8 mouse cellular contexts compared by ENCODE assay signal in the genomic region with DNA sequence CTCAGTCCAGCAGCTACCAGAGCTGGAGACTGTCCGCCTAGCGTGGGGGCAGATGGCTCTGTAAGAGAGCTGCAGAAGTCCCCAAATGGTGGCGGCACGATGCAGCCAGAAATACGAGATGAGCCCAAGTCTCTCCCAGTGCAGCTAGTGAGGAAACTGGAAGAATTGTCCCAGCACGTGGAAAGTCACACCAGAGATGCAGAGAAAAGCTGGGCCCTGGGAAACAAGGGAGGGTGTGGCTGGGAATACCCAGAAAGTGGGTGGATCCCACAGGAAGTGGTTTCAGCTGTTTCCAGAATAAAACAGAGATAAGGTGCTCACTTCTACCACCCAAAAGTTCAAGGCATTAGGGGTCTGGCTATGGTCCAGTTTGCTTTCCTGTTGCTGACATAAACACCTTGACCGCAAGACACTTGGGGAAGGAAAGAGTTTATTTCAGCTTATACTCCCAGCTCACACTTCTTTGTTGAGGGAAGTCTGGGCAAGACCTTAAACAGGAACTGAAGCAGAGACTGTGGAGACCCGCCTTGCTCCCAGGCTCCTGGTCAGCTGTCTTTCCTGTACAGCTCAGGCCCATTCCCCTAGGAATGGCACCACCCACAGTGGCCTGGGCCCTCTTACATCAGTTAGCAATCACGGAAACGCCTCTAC.
A peak's percentile ranks its signal among the peaks of the same experiment; 100 is the strongest.
DNase-seq lines count a peak whose midpoint lies in the region; ATAC-seq and TF ChIP-seq lines count a peak whose summit lies in the region.

No protein-coding gene starts in this region.

- H3K9me3 ChIP-seq in neural tube, embryonic 13.5 days, result no peaks in the 10 kb centered on the region
- no peaks in the 10 kb centered on the region for H3K9me3 ChIP-seq in limb, embryonic 11.5 days (ENCODE audit: control insufficient read depth, low read length)

- peaks cover 45% of the 10 kb centered on the region for H3K4me1 ChIP-seq in neural tube, embryonic 13.5 days (replicated peaks)
- peaks cover 3% of the 10 kb centered on the region; the same call in 1 of the 2 replicates for H3K4me1 ChIP-seq in brown adipose tissue, adult 24 weeks (ENCODE audit: control insufficient read depth, insufficient read depth, insufficient read length, low read length)
- peaks cover 13% of the 10 kb centered on the region for H3K4me1 ChIP-seq in limb, embryonic 11.5 days (ENCODE audit: control insufficient read depth, insufficient read depth, low read length)

- no peak overlapping the region for H3K9ac ChIP-seq in neural tube, embryonic 13.5 days
- 0 out of 2 replicates have a peak overlapping the region, but pooled peaks have one; percentile 17 for H3K9ac ChIP-seq in limb, embryonic 11.5 days (ENCODE audit: low read length)

- H3K36me3 ChIP-seq in neural tube, embryonic 13.5 days, result no peaks in the 10 kb centered on the region
- no peaks in the 10 kb centered on the region for H3K36me3 ChIP-seq in limb, embryonic 11.5 days (ENCODE audit: control insufficient read depth, insufficient read depth, low read length)
- H3K36me3 ChIP-seq in myocyte (ENCODE audit: control insufficient read depth, insufficient read depth), result no peaks in the 10 kb centered on the region

- H3K79me2 ChIP-seq in myocyte (ENCODE audit: control insufficient read depth, insufficient read depth), result no peaks in the 10 kb centered on the region

- no peak for DNase-seq in neural tube, embryonic 10.5 days (ENCODE audit: extremely low spot score, low spot score)
- peak; percentile 67 for DNase-seq in heart, postnatal 25 days (ENCODE audit: low spot score)
- DNase-seq in limb, embryonic 11.5 days (ENCODE audit: low spot score), result no peak
- DNase-seq in thymus, postnatal 25 days, result no peak
- DNase-seq in spleen, postnatal 4 days (ENCODE audit: low spot score in 2 of 2), result no peak

- 58% methylated on average over 10 of the region's 10 CpGs for WGBS in neural tube, embryonic 13.5 days
- 65% methylated on average over 10 of the region's 10 CpGs for WGBS in limb, embryonic 11.5 days

- 0 out of 2 replicates have a peak overlapping the region, but pooled peaks have one; percentile 9 for H3K4me2 ChIP-seq in neural tube, embryonic 13.5 days
- no peak overlapping the region for H3K4me2 ChIP-seq in limb, embryonic 11.5 days (ENCODE audit: low read depth, severe bottlenecking)
- peak overlapping the region; percentile 51 for H3K4me2 ChIP-seq in myocyte (ENCODE audit: low read depth)

- H3K27me3 ChIP-seq in neural tube, embryonic 13.5 days, result no peaks in the 10 kb centered on the region
- no peaks in the 10 kb centered on the region for H3K27me3 ChIP-seq in limb, embryonic 11.5 days (ENCODE audit: control insufficient read depth, insufficient read depth, low read length)
- no peaks in the 10 kb centered on the region for H3K27me3 ChIP-seq in myocyte (ENCODE audit: control insufficient read depth, insufficient read depth, insufficient read length)

- no peak for ATAC-seq in neural tube, embryonic 13.5 days (ENCODE audit: low read depth)
- ATAC-seq in limb, embryonic 11.5 days (ENCODE audit: insufficient number of reproducible peaks, low FRiP score, low TSS enrichment, low read depth), result no peak

- intact Hi-C loops in heart, postnatal 25 days (cut with DNase I), result loop anchor here (5.0 kb wide), 4 partner anchors 146 to 296 kb away; no protein-coding TSS in a partner anchor

- H3K4me3 ChIP-seq in neural tube, embryonic 13.5 days, result no peak overlapping the region
- H3K4me3 ChIP-seq in brown adipose tissue, adult 24 weeks (ENCODE audit: insufficient read depth, low read depth, low read length), result no peak overlapping the region
- H3K4me3 ChIP-seq in limb, embryonic 11.5 days (ENCODE audit: low read depth, low read length), result no peak overlapping the region
- no peak overlapping the region for H3K4me3 ChIP-seq in myocyte

- H3K27ac ChIP-seq in neural tube, embryonic 13.5 days (replicated peaks), result peak overlapping the region; percentile 42
- peak overlapping the region; percentile 39 for H3K27ac ChIP-seq in brown adipose tissue, adult 24 weeks (replicated peaks; ENCODE audit: low read depth, low read length)
- no peak overlapping the region for H3K27ac ChIP-seq in limb, embryonic 11.5 days (replicated peaks; ENCODE audit: low read depth, low read length)

- no peak overlapping the region for H3ac ChIP-seq in myocyte (ENCODE audit: control insufficient read depth, insufficient read length)

- no peak for TF ChIP-seq POLR2A in myocyte (IDR thresholded peaks at IDR 0.05; ENCODE audit: insufficient read length, low read depth)

TF ChIP-seq in myocyte, 11 proteins besides CTCF, POLR2A, EP300 and RAD21:
- TF ChIP-seq MYOG (IDR thresholded peaks at IDR 0.05; ENCODE audit: control insufficient read depth in 1 of 3, insufficient read depth in 1 of 3, insufficient read length in 2 of 3, low read depth in 2 of 3) (peak in 1 of 3 experiments; percentile 62), MAX (IDR thresholded peaks at IDR 0.05; ENCODE audit: low read depth) (peak; percentile 28), TCF3 (IDR thresholded peaks at IDR 0.05; ENCODE audit: insufficient read length, low read depth) (no peak)
TF ChIP-seq in myocyte: peak in this region for 2.
